Mouse (Mus musculus) small intestine, adult 2 months (tissue): ENCODE results near the gene Gnmt.

Experiments used
- CTCF ChIP-seq: fragments of 200-500 bp; IDR thresholded peaks from 2 replicates; pipeline ENCODE4 v1.5.1; 2012; ENCODE audit warnings: low read depth, mild to moderate bottlenecking, control low read depth, inconsistent platforms, low read length, moderate library complexity, mixed read lengths; ENCODE audit not compliant: insufficient replicate concordance, insufficient read length; ENCODE audit errors: extremely low read depth
- POLR2A ChIP-seq: fragments of 200-500 bp; IDR thresholded peaks from 2 replicates; pipeline ENCODE4 v1.6.1; 2012; ENCODE audit warnings: low read depth, mild to moderate bottlenecking, control low read depth, inconsistent platforms, low read length, moderate library complexity

DNA sequence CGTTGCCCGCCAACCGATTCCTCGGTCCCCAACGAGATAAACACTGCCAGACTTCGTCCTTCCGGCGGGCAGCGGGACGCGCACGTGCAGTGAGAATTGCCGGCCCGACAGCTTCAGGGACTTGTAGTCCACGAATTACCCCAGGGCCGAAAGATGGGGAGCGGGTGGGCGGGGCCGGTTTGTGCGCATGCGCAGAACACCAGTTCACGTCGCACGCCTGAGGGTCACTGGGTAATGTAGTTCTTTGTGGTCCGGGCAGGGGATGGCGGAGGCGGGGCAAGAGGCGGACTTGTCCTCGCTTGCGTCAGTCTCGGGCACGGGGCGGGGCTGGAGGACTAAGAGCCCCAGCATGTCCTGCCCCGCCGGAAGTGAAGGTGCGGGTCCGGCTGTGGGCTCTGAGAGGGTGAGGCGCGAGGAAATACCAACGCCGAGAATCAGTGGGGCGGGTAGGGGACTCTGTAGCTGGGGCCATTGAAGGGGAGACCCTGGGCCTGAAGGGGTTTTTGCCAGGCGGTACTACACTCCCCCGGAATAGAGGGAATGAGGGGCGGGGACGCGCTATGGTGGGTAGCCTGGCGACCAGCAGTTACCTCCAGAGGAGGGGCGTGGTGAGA, 48.1 kb downstream of the Gnmt start, which contains the start of gene Klhdc3:
- TF ChIP-seq POLR2A (no peak; the same call in none of the 2 replicates), CTCF (no peak)
